ENCODE assay signal across 9 mouse cellular contexts in the genomic region with DNA sequence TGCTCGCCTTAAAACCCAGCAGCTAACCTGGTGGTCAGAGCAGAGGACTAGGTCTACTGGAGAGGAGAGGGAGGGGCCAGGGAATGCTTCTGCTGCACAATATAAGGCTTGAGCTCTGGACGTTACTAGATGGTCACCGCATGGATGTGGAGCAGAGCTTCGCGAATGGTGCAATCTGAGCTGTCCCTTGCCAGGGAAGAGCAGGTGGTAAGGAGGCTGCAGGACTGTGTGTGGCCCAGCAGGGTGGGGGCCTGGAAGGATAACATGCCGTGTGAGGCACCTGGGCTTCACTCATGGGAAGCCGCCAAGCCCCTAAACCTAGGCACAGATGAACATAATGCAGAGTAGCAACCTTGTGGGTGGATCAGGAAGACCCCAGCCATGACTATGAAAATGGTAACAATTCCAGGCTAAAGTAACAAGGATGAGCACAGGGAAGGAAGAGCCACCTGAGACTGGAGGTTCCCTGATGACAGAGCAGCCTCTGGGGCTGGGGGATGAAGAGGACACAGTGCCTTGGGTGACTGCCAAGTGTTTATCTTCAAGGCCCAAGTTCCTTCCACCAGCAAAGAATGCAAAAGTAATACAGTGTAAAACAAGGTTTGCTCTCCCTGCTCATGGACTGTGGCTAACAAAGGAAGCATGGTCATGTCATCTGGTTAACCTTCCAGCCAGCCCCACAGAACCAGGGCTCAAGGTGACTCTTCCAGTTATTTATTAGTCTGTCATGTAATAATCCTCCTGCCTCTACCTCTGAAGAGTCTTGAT. TPM values are rescaled to one million over a fixed set of nuclear protein-coding genes. Genes with fewer than 3 reads are reported as not detected.
A peak's percentile ranks its signal among the peaks of the same experiment; 100 is the strongest.
DNase-seq lines count a peak whose midpoint lies in the region; ATAC-seq lines count a peak whose summit lies in the region.
"Had no signal": no experiment of that assay in that cellular context is flagged by ENCODE, and none has a peak within 500 bp of the region (broad histone marks: within the 10 kb centered on the region; RNA-seq: fewer than 3 reads in every experiment).

No protein-coding gene starts in this region.

- peaks cover 45% of the 10 kb centered on the region for H3K4me1 ChIP-seq in forebrain, embryonic 13.5 days
- peaks cover 35% of the 10 kb centered on the region for H3K4me1 ChIP-seq in neural tube, embryonic 12.5 days

- H3K4me2 ChIP-seq in forebrain, embryonic 13.5 days, result peak overlapping the region; percentile 87
- H3K4me2 ChIP-seq in neural tube, embryonic 12.5 days (replicated peaks), result peak overlapping the region; percentile 76
- H3K4me2 ChIP-seq: embryonic facial prominence, embryonic 15.5 days had no signal

- no peaks in the 10 kb centered on the region for H3K9me3 ChIP-seq in forebrain, embryonic 13.5 days (replicated peaks)
- H3K9me3 ChIP-seq in neural tube, embryonic 12.5 days, result no peaks in the 10 kb centered on the region
- H3K9me3 ChIP-seq: embryonic facial prominence, embryonic 15.5 days had no signal

- no peak for DNase-seq in cerebellum, postnatal 4 days (ENCODE audit: low spot score in 2 of 2)
- peak; percentile 70 for DNase-seq in MEL-GATA-1-ER (ENCODE audit: extremely low read depth, low read depth)
- DNase-seq in kidney, adult 9 months, result peak; percentile 84
- no peak for DNase-seq in left cerebral cortex, postnatal 25 days (ENCODE audit: low spot score in 2 of 2)
- DNase-seq in gastrocnemius, adult 8-10 months (ENCODE audit: low spot score in 2 of 2), result no peak

- peak overlapping the region; percentile 81 for H3K9ac ChIP-seq in forebrain, embryonic 13.5 days
- peak overlapping the region; percentile 63; the same call in 1 of the 2 replicates for H3K9ac ChIP-seq in neural tube, embryonic 12.5 days
- H3K9ac ChIP-seq: embryonic facial prominence, embryonic 15.5 days had no signal

- peak overlapping the region; percentile 41 for H3K27ac ChIP-seq in forebrain, embryonic 13.5 days
- 0 out of 2 replicates have a peak overlapping the region, but pooled peaks have one; percentile 6 for H3K27ac ChIP-seq in neural tube, embryonic 12.5 days
- H3K27ac ChIP-seq: embryonic facial prominence, embryonic 15.5 days had no signal

- intact Hi-C loops in left cerebral cortex, postnatal 25 days (cut with DNase I), result no loop called here

- WGBS in forebrain, embryonic 13.5 days, result 75% methylated on average over 7 of the region's 7 CpGs
- WGBS in neural tube, embryonic 12.5 days, result 71% methylated on average over 7 of the region's 7 CpGs

- peak overlapping the region; percentile 75 for H3K4me3 ChIP-seq in forebrain, embryonic 13.5 days
- peak overlapping the region; percentile 51 for H3K4me3 ChIP-seq in neural tube, embryonic 12.5 days
- H3K4me3 ChIP-seq: embryonic facial prominence, embryonic 15.5 days had no signal

- H3K27me3 ChIP-seq in forebrain, embryonic 13.5 days, result no peaks in the 10 kb centered on the region
- H3K27me3 ChIP-seq in neural tube, embryonic 12.5 days (replicated peaks), result no peaks in the 10 kb centered on the region
- H3K27me3 ChIP-seq: embryonic facial prominence, embryonic 15.5 days had no signal

- H3K36me3 ChIP-seq in forebrain, embryonic 13.5 days (ENCODE audit: poor library complexity, severe bottlenecking), result peaks cover 4% of the 10 kb centered on the region; the same call in 1 of the 2 replicates
- no peaks in the 10 kb centered on the region for H3K36me3 ChIP-seq in neural tube, embryonic 12.5 days
- H3K36me3 ChIP-seq: embryonic facial prominence, embryonic 15.5 days had no signal

- ATAC-seq in cerebellum, adult (ENCODE audit: insufficient number of reproducible peaks, low FRiP score, low TSS enrichment), result peak; percentile 79
- ATAC-seq in forebrain, embryonic 13.5 days, result no peak
- ATAC-seq in neural tube, embryonic 12.5 days (ENCODE audit: low FRiP score, low read depth), result no peak

RNA-seq across cellular contexts. Expression of a gene that starts 21.8 kb away (rescaled TPM):
- polyA plus RNA-seq in forebrain, embryonic 13.5 days (2015; fragmentation: Nextera tagmentation; extraction: Ambion mirVana), result 192 and 200 TPM in 2 replicates
- 236 and 245 TPM in 2 replicates for polyA plus RNA-seq in neural tube, embryonic 12.5 days (2016; fragmentation: Nextera tagmentation; extraction: Ambion mirVana)
- total RNA-seq in left cerebral cortex, postnatal 25 days (2021), result 100 to 1,000 TPM; 176 to 178 TPM
- 1 to 10 TPM; 5.6 to 6.6 (median 6.4) TPM for total RNA-seq in gastrocnemius, adult 8-10 months (2022)

RNA-seq across cellular contexts. Expression of a gene that starts 32.3 kb away (rescaled TPM):
- polyA plus RNA-seq in forebrain, embryonic 13.5 days (2015; fragmentation: Nextera tagmentation; extraction: Ambion mirVana), result 57.2 and 62.9 TPM in 2 replicates
- polyA plus RNA-seq in neural tube, embryonic 12.5 days (2016; fragmentation: Nextera tagmentation; extraction: Ambion mirVana), result 55.2 and 66.1 TPM in 2 replicates
- 10 to 100 TPM; 23.8 to 25.0 TPM for total RNA-seq in left cerebral cortex, postnatal 25 days (2021)
- 10 to 100 TPM; 17.8 to 28.6 (median 23.8) TPM for total RNA-seq in gastrocnemius, adult 8-10 months (2022)

RNA-seq across cellular contexts. Expression of a gene that starts 58.9 kb away (rescaled TPM):
- 0.18 and 0.38 TPM in 2 replicates for polyA plus RNA-seq in forebrain, embryonic 13.5 days (2015; fragmentation: Nextera tagmentation; extraction: Ambion mirVana)
- polyA plus RNA-seq in neural tube, embryonic 12.5 days (2016; fragmentation: Nextera tagmentation; extraction: Ambion mirVana), result 0.18 and 0.23 TPM in 2 replicates
- under 1 TPM; 0.46 to 0.55 TPM for total RNA-seq in left cerebral cortex, postnatal 25 days (2021)
- total RNA-seq in gastrocnemius, adult 8-10 months (2022), result under 1 TPM; 0.13 to 0.48 (median 0.39) TPM

Comparison
In these comparisons a context has a peak if more than half of its experiments do, and no peak if none do; other contexts are left out.
1. DNase-seq: peak in MEL-GATA-1-ER (single experiment) and kidney, adult 9 months (single experiment); none in cerebellum, postnatal 4 days (0 of 2), left cerebral cortex, postnatal 25 days (0 of 2) and gastrocnemius, adult 8-10 months (0 of 2).
2. RNA of a gene that starts 21.8 kb away (total RNA-seq): 176 to 178 TPM in left cerebral cortex, postnatal 25 days; 5.6 to 6.6 TPM in gastrocnemius, adult 8-10 months; every median in the first group is over 10 times any median in the second.